Mouse (Mus musculus) retina, postnatal 1 day (tissue): ENCODE measurements at regions not wholly inside any gene's neighbourhood (a gene's known extent, or its start where the extent isn't known, plus 50 kb on each side); places are given as distances from the start of the nearest gene placed in this dataset.

Source experiments
- DNase-seq: peaks from one replicate; pipeline ENCODE4 v3.0.0-alpha.2; 2012

- no peak for DNase-seq
Observed at GRCm38 (mm10) chr1:56195224-56195623, 442.0 kb downstream of the Hsfy2 start.

GRCm38 (mm10) chr1:56183503-56184198, 453.6 kb downstream of the Hsfy2 start:
- no peak for DNase-seq

DNA sequence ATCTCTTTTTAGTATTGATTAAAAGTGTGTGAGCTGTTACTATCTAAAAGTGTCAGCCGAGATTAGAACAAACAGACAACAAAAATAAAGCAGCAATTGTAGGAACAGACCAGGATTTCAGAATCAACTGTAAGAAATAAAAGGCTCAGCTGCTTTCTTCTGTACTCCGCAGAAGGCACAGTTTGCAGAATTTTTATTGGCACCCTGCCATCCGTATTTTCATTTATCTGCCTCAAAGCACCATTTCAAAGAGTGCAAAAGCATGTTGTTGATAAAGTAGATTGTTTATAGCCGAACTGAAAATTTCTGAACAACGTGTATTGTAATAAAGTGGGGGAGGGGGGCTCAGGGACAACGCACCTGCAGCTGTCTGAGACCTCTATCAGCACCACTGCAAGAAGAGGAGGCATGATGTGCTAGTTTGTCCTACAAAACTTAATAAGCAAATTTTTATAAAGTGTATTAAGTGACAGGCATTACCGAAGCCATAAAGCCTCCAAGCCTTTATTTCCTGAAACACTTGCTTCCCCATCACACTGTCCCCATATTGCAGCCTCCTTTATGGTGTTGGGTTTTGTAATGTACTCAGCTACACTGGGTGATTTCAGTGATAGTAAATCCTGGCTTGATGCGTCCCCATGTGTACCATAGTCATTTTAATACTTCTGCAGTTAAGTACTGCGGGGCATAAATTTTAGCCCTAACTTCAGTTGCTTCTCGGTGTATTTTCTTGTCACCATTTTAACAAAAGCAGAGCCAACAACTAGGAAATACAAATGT, 457.8 kb downstream of the Hsfy2 start:
- no peak for DNase-seq

DNA sequence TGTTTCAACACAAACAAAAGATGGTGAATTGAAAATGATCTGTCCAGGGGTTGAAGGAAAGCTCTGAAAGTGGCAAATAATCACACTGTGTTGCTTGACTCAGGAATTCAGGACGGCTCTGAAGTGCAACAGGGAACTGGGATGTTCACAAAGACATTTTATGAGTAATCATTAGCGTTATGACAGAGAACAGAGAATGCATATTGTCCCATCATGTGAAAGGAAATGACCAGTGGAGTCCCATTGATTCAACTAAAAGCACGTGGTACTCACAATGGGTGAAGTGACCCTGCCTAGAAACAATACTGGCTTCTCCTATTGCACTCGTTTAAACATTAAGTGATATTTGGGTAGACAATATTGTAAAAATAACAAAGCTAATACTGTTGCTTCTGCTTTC, 466.1 kb downstream of the Hsfy2 start:
- DNase-seq: peak; percentile 18

GRCm38 (mm10) chr1:56168712-56169111, 468.5 kb downstream of the Hsfy2 start:
- DNase-seq: no peak

GRCm38 (mm10) chr1:56168063-56168462, 469.2 kb downstream of the Hsfy2 start:
- no peak for DNase-seq

- no peak for DNase-seq
Observed at GRCm38 (mm10) chr1:56165228-56165627, 472.0 kb downstream of the Hsfy2 start.

GRCm38 (mm10) chr1:56164366-56164765, 472.9 kb downstream of the Hsfy2 start:
- no peak for DNase-seq

- DNase-seq: peak; percentile 10
Observed at GRCm38 (mm10) chr1:56130951-56131350, 506.3 kb downstream of the Hsfy2 start.

DNA sequence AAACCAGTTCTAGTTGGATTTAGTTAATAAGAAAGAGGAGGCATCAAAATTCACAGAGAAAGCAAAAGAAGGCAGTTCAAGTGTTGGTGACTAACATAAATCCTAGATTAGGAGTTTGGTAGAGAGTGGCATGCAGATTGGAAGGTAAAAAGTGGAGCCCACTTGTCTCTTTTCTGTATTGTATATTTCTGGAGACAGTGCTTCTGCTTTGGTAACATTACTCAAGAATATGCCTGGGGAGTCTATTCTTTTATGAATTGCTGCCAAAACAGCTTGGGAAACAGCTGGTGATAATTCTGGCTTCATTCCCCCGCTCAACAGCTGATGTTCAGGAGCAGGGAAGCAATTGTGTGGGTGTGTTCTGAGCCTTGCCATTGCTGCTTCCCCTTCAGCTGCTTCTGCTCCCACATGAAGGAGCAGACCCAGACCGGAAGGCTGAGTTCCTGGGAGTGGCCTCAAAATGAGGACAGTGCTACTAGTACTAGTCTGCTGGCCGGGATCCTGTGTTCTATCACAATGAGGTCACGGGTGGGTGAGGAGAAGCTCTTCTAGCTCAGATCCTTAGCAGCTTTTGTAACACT, 547.9 kb downstream of the Hsfy2 start:
- DNase-seq: peak; percentile 11

DNA sequence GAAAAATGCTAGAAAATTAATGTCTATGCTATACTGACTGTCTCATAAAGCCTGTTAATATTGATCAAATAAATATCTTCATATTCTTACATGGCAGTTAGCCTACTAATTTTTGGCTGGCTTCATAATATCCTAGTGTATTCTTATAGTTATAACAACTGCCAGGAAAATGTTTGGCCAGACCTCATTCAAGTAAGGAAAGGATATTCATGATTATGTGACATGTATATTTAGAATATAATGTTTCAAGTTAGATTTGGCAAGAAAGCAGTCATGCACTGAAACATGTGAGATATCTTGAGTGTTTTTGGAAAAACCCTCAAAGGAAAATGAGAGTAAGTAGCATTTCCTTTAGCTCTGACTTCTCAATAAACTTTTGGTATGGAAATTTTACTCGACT, 548.9 kb downstream of the Hsfy2 start:
- DNase-seq: no peak

DNA sequence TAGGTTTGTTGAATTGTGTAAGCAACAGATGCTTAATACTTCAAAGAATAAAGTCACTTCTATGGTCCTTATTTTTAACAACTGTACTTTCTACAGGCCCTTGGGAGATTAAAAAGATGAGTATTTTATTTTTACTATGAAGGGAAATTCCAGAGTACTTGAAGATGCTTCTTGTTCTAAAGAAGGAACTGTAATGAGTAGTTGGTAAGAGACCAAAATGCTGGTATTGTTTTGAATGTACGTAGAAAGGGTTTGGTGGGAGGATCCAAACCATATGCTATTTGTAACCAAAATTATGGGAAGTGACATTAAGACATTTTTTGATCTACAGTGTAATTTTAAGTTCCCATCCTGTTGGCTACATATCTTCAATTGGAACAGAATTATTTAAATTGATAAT, 560.5 kb downstream of the Hsfy2 start:
- DNase-seq: no peak

DNA sequence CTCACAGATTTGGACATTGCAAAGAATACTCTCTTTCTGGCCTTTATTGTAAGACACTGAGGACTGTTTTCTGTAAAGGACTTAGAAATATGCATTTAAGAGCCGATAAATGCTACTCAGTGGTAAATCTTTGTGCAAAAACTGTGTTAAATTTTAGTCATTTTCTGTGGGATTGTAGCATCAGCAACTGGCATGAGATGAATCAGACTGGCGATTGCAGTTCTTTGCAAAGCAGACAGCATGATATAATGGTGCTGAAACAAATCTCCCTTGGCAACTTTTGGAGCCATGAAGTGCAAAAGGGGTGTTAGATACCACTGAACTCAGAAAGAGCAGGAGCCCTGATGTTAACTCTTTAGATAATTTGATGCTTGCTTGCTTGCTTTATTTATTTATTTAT, 565.0 kb downstream of the Hsfy2 start:
- no peak for DNase-seq

- no peak for DNase-seq
Observed at GRCm38 (mm10) chr1:56063474-56063873, 573.8 kb downstream of the Hsfy2 start.
